Mouse (Mus musculus) layer of hippocampus, adult 18-20 months (tissue): ENCODE data around the gene Rad51b. TPM values are rescaled to one million over a fixed set of nuclear protein-coding genes. Genes with fewer than 3 reads are reported as not detected.

Experiments used
- DNase-seq, 2 experiments: peaks; one replicate each; pipeline ENCODE4 v3.0.0; 2022; ENCODE audit warnings: low spot score in 2 of 2
- total RNA-seq, 2 experiments: library from RNA; stranded (reverse); gene quantifications; 2 replicates each; pipeline ENCODE4 v1.2.3; 2021

Rad51b gene
- total RNA-seq, 2 experiments from 2014 or later = 0.17 TPM; not detected in 1

- no peak for DNase-seq
Observed at GRCm38 (mm10) chr12:79814312-79815091, 517.4 kb downstream of the Rad51b start.

GRCm38 (mm10) chr12:79816241-79816640 lies 519.2 kb downstream of the Rad51b start:
- DNase-seq = no peak

GRCm38 (mm10) chr12:79820228-79820958 lies 523.3 kb downstream of the Rad51b start:
- DNase-seq = no peak

GRCm38 (mm10) chr12:79821901-79822300 lies 524.8 kb downstream of the Rad51b start:
- no peak for DNase-seq

DNA sequence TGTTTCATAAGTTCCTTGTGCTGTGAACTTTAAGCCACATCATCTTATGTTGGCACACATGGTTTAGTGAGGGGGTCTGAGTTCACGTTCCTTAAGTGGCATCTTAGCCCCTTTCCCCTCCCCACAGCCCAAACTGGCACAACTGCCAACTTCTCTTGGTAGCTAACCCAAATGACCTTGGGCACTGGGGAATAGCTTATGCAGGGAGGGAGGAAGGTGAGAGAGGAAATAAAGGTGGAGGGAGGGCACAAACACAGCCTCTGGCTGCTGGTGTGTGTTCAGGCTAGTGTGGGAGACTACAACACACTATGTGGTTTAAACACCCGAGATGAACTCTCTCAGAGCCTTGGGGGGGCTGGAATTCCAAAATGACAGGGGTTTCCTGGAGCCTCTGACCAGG lies 525.3 kb downstream of the Rad51b start:
- DNase-seq = no peak

GRCm38 (mm10) chr12:79825922-79826321 lies 528.8 kb downstream of the Rad51b start:
- DNase-seq = no peak

- no peak for DNase-seq
Observed at GRCm38 (mm10) chr12:79827233-79827692, 530.2 kb downstream of the Rad51b start.

DNA sequence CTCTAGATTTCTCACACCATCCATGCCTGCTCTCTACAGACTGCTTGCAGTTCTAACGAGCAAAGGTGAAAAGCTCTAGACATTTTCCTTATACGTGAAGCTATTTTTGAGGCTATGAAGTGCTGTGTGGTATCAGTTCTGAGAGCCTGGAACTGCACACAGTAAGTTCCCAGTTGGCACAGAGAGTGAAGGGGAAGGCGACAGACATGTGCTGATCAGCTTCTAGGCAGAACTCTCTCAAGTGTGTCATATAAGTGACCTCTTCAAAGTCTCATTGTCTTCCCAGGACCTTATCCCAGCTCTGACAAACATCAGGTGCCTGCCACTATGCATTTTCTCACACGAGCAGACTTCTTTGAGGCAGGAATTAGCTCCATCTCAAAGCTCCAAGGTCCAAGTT lies 530.7 kb downstream of the Rad51b start:
- DNase-seq = no peak

GRCm38 (mm10) chr12:79830686-79831085 lies 533.6 kb downstream of the Rad51b start:
- DNase-seq = no peak

DNA sequence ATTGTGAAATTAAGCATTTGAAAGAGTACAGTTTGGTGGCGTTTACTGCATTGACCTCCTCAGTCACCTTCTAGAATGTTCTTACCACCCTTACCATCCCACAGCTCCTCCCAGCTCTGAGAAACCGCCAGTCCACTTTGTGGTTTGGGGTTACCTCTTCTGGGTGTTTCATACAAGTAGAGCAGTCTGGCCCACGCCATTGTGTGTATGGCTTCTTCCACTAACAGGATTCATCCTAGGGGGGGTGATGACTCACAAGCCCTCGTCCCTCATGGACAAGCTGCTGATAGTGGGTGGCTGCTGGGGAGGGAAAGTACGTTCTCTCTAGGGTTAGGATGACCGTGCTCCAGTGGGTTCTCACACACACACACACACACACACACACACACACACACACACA lies 535.5 kb downstream of the Rad51b start:
- no peak for DNase-seq

- DNase-seq = no peak
Observed at GRCm38 (mm10) chr12:79835521-79835920, 538.4 kb downstream of the Rad51b start.

GRCm38 (mm10) chr12:79838181-79838961 lies 541.3 kb downstream of the Rad51b start:
- DNase-seq = peak in 1 of 2 experiments; percentile 28

DNA sequence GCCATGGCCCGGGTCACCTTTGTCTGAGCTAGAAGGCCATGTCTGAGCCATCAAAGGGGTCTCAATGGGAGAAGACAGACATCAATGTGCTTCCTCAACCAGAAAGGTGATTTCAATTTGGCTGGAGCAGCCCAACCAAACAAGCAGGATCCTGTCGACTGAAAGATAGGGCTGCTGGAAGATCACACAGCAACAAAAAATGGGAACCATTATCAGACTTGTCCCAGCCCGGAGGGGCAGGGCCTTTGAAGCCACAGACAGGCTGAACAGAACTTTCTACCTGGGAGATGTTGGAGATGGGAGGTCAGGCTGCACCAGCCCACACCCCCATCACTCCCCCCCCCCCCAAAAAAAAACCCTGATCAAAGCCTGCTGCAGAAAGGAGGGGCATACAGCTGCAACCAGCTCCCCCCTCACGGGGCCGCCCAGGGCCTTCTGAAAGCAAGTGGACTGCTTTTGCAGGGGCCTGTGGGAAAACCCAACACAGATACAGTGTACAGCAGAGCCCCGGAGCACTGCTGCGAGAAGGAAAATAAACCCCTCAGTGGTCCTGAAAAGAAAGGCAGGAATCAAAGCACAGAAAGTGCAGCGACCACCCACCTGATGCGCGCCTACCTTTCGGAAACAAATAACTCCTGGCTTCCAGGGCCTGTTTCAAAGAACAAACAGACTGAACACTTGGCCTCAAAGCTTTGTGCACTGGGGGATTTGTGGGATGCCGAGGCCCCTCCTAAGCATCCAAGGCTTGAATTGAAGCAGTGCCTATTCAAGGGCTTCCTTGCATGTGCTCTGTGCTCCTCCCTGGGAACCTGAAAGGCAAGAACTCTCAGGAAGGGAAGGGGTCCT lies 542.2 kb downstream of the Rad51b start:
- no peak for DNase-seq

- DNase-seq = no peak
Observed at GRCm38 (mm10) chr12:79840465-79840864, 543.4 kb downstream of the Rad51b start.

GRCm38 (mm10) chr12:79841248-79841647 lies 544.2 kb downstream of the Rad51b start:
- no peak for DNase-seq

DNA sequence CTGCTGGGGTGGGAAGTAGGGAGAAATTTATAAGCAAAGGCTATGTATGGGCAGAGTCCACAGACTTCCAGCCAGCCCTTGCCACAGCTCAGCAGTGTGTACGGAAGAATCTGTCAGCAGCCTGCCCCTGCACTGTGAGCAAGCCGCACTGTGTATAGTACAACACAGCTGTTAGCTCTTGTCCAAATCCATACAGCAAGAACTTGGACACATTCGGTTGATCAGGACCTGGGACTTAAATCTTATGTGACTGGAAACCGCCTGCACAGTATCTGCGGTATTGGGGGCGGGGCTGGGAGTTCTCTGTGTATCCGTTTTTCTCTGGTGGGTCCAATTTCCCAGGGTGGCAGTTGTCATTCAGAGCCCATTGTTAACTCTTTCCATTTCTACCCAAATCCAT lies 545.2 kb downstream of the Rad51b start:
- DNase-seq = no peak

- no peak for DNase-seq
Observed at GRCm38 (mm10) chr12:79843002-79843401, 545.9 kb downstream of the Rad51b start.

GRCm38 (mm10) chr12:79843496-79843895 lies 546.4 kb downstream of the Rad51b start:
- no peak for DNase-seq

DNA sequence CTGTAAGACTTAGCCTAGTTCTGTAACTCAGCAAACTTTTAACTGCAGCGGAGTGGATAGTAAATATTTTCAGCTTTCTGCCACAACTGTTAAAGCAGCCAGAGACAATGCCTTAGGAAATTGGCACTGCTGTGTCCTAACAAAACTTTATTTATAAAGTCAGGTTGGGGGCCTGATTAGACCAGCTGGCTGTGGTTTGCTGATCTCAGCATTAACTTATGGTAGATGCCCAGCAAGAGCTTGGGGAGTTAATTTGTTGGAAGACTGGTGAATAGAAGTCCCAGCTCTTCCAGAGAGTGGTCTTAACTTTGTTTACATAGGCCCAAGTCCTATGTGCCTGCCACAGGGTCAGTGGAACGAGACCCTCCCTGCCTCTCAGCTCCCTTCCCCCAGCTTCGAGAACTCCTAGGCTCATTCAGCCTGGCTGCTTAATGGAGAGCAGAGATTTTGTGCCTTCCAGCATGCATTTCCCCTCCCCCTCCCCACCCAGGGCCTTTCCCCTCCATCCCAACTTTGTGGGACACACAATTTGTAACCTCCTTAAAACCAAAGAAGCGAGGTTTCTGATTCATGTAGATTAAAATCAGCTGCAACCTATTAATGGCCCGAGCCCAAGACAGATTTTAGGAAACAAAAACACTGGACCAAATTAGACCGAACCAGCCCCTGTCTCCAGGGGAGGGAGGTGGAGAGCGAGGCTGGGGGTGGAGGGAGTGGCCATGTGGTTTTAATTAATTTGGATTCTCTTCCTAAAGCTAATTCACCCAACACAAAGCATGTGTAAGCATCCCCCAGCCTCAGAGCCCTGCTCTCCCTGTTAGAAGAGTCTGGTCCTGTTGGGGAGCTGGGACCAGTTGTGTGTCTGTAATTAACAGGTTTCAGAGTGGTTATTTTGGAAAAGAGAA lies 549.4 kb downstream of the Rad51b start:
- no peak for DNase-seq

DNA sequence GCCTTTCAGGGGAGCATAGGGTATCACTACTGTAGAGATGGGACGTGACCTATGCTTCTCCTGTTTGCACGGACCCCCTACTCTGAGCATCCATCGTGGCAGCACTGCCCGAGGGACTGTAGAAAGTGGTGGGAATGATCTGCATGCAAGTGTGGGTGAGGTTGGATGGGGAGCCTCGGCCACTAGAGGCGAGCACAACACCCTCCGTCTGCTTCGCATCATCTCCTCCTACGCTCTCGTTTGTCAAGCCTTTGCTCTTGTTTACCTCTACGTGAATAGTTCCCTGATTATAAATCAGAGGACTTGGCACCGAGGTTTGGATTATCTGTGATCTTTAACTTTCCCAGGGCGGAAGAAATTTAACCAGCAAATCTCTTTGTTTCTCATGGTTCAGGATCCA lies 551.5 kb downstream of the Rad51b start:
- DNase-seq = no peak
